Mouse (Mus musculus) hindbrain, embryonic 10.5 days (tissue): ENCODE data around the gene Cacna1g. TPM values are rescaled to one million over a fixed set of nuclear protein-coding genes. Genes with fewer than 3 reads are reported as not detected.

Source experiments
- DNase-seq: peaks from one replicate; pipeline ENCODE4 v3.0.0-alpha.2; 2017; ENCODE audit warnings: low spot score
- H3K27ac ChIP-seq: fragments of 300-500 bp; sonication (generic); 2 replicates; pipeline ENCODE4 v1.5.1; 2016; ENCODE audit warnings: mild to moderate bottlenecking, moderate library complexity
- H3K27me3 ChIP-seq: fragments of 300-500 bp; sonication (generic); 2 replicates; pipeline ENCODE4 v1.6.1; 2016; ENCODE audit warnings: mild to moderate bottlenecking; ENCODE audit not compliant: poor library complexity, insufficient read depth, severe bottlenecking
- H3K36me3 ChIP-seq: fragments of 300-500 bp; sonication (generic); 2 replicates; pipeline ENCODE4 v1.6.1; 2016; ENCODE audit warnings: mild to moderate bottlenecking, moderate library complexity
- H3K4me1 ChIP-seq: fragments of 300-500 bp; sonication (generic); replicated peaks from 2 replicates; pipeline ENCODE4 v1.6.1; 2016; ENCODE audit warnings: mild to moderate bottlenecking
- H3K4me3 ChIP-seq: fragments of 300-500 bp; sonication (generic); 2 replicates; pipeline ENCODE4 v1.5.1; 2016; ENCODE audit warnings: mild to moderate bottlenecking, moderate library complexity
- H3K9me3 ChIP-seq: fragments of 300-500 bp; sonication (generic); 2 replicates; pipeline ENCODE4 v1.6.1; 2016; ENCODE audit warnings: mild to moderate bottlenecking, moderate library complexity
- WGBS: fragments of 180-500 bp; shearing (Covaris S2); methylation state at CpG from one replicate; pipeline ENCODE4 v1.1.7; 2016; 5-methylcytosine and 5-hydroxymethylcytosine counted together
- polyA plus RNA-seq: library from polyadenylated mRNA; unstranded; fragments of >200 nt; fragmentation: Nextera tagmentation; extraction: Ambion mirVana; gene quantifications from 2 replicates; pipeline ENCODE4 v1.2.1, GENCODE M21; 2016

Gene Cacna1g
- polyA plus RNA-seq, 1 experiment from 2014 or later: 7.7 TPM

- Histone ChIP-seq H3K27ac (peak overlapping the region; percentile 81), H3K9me3 (no peaks in the 10 kb centered on the region), H3K36me3 (no peaks in the 10 kb centered on the region), H3K4me1 (peaks cover 31% of the 10 kb centered on the region), H3K27me3 (peaks cover 77% of the 10 kb centered on the region), H3K4me3 (peak overlapping the region; percentile 59)
- WGBS: 3% methylated on average over 55 of the region's 55 CpGs
- peak; percentile 67 for DNase-seq
Measured at GRCm38 (mm10) chr11:94491035-94491748, 17.2 kb upstream of the Cacna1g start.

GRCm38 (mm10) chr11:94489745-94490144, 15.7 kb upstream of the Cacna1g start:
- DNase-seq: no peak
- peaks cover 30% of the 10 kb centered on the region for H3K4me1 ChIP-seq
- no peak overlapping the region for H3K4me3 ChIP-seq
- 0 out of 2 replicates have a peak overlapping the region, but pooled peaks have one; percentile 5 for H3K27ac ChIP-seq
- H3K27me3 ChIP-seq: peaks cover 86% of the 10 kb centered on the region
- H3K9me3 ChIP-seq: no peaks in the 10 kb centered on the region
- 37% methylated on average over 4 of the region's 4 CpGs for WGBS
- no peaks in the 10 kb centered on the region for H3K36me3 ChIP-seq

GRCm38 (mm10) chr11:94488767-94489533, 15.0 kb upstream of the Cacna1g start:
- DNase-seq: no peak
- Histone ChIP-seq H3K9me3 (no peaks in the 10 kb centered on the region), H3K27me3 (peaks cover 91% of the 10 kb centered on the region), H3K4me3 (no peak overlapping the region), H3K4me1 (peaks cover 33% of the 10 kb centered on the region), H3K27ac (no peak overlapping the region), H3K36me3 (no peaks in the 10 kb centered on the region)
- 88% methylated on average over 11 of the region's 11 CpGs for WGBS

GRCm38 (mm10) chr11:94486001-94486400, 12.0 kb upstream of the Cacna1g start, which contains the start of gene Spata20:
TSS of gene Spata20 (minus strand) at chr11:94486179.
- Histone ChIP-seq H3K27ac (no peak within 1 kb of the TSS), H3K4me1 (peaks cover 36% of the 10 kb centered on the region), H3K4me3 (0 out of 2 replicates have a peak within 1 kb of the TSS, but pooled peaks have one; percentile 24), H3K36me3 (no peaks in the 10 kb centered on the region), H3K27me3 (peaks cover 81% of the 10 kb centered on the region), H3K9me3 (no peaks in the 10 kb centered on the region)
- peak; percentile 86 for DNase-seq
- WGBS: 5% methylated on average over 24 of the region's 24 CpGs

- Histone ChIP-seq H3K27me3 (peaks cover 81% of the 10 kb centered on the region), H3K36me3 (no peaks in the 10 kb centered on the region), H3K9me3 (no peaks in the 10 kb centered on the region), H3K4me3 (no peak overlapping the region), H3K27ac (no peak overlapping the region), H3K4me1 (peaks cover 32% of the 10 kb centered on the region)
- DNase-seq: no peak
- 79% methylated on average over 5 of the region's 5 CpGs for WGBS
Measured at GRCm38 (mm10) chr11:94485223-94485622, 11.2 kb upstream of the Cacna1g start.

- 88% methylated on average over 9 of the region's 9 CpGs for WGBS
- peaks cover 30% of the 10 kb centered on the region for H3K4me1 ChIP-seq
- H3K36me3 ChIP-seq: no peaks in the 10 kb centered on the region
- DNase-seq: no peak
- peaks cover 80% of the 10 kb centered on the region for H3K27me3 ChIP-seq
- H3K27ac ChIP-seq: no peak overlapping the region
- no peaks in the 10 kb centered on the region for H3K9me3 ChIP-seq
- H3K4me3 ChIP-seq: no peak overlapping the region
Measured at GRCm38 (mm10) chr11:94484636-94485035, 10.6 kb upstream of the Cacna1g start.

GRCm38 (mm10) chr11:94483921-94484320, 9.9 kb upstream of the Cacna1g start:
- Histone ChIP-seq H3K4me1 (peaks cover 24% of the 10 kb centered on the region), H3K27ac (no peak overlapping the region), H3K9me3 (no peaks in the 10 kb centered on the region), H3K36me3 (no peaks in the 10 kb centered on the region), H3K4me3 (no peak overlapping the region), H3K27me3 (peaks cover 80% of the 10 kb centered on the region)
- WGBS: 79% methylated on average over 14 of the region's 14 CpGs
- DNase-seq: no peak

- no peak for DNase-seq
- H3K27me3 ChIP-seq: peaks cover 81% of the 10 kb centered on the region
- H3K4me3 ChIP-seq: no peak overlapping the region
- H3K4me1 ChIP-seq: peaks cover 24% of the 10 kb centered on the region
- no peaks in the 10 kb centered on the region for H3K36me3 ChIP-seq
- no peak overlapping the region for H3K27ac ChIP-seq
- WGBS: 77% methylated on average over 11 of the region's 11 CpGs
- H3K9me3 ChIP-seq: no peaks in the 10 kb centered on the region
Measured at GRCm38 (mm10) chr11:94483436-94483835, 9.4 kb upstream of the Cacna1g start.

GRCm38 (mm10) chr11:94482738-94483137, 8.7 kb upstream of the Cacna1g start:
- Histone ChIP-seq H3K27ac (no peak overlapping the region), H3K36me3 (no peaks in the 10 kb centered on the region), H3K4me3 (no peak overlapping the region), H3K4me1 (peaks cover 24% of the 10 kb centered on the region), H3K27me3 (peaks cover 83% of the 10 kb centered on the region), H3K9me3 (no peaks in the 10 kb centered on the region)
- DNase-seq: no peak
- WGBS: 91% methylated on average over 11 of the region's 11 CpGs

GRCm38 (mm10) chr11:94481963-94482362, 8.0 kb upstream of the Cacna1g start:
- WGBS: 86% methylated on average over 7 of the region's 7 CpGs
- H3K36me3 ChIP-seq: no peaks in the 10 kb centered on the region
- no peak for DNase-seq
- no peak overlapping the region for H3K4me3 ChIP-seq
- H3K9me3 ChIP-seq: no peaks in the 10 kb centered on the region
- peaks cover 24% of the 10 kb centered on the region for H3K4me1 ChIP-seq
- H3K27ac ChIP-seq: no peak overlapping the region
- peaks cover 83% of the 10 kb centered on the region for H3K27me3 ChIP-seq

- Histone ChIP-seq H3K27ac (no peak overlapping the region), H3K4me1 (peaks cover 29% of the 10 kb centered on the region), H3K4me3 (no peak overlapping the region), H3K27me3 (peaks cover 83% of the 10 kb centered on the region), H3K9me3 (no peaks in the 10 kb centered on the region), H3K36me3 (no peaks in the 10 kb centered on the region)
- no peak for DNase-seq
- WGBS: 90% methylated on average over 9 of the region's 9 CpGs
Measured at GRCm38 (mm10) chr11:94480382-94480781, 6.4 kb upstream of the Cacna1g start.

- Histone ChIP-seq H3K27me3 (peaks cover 97% of the 10 kb centered on the region), H3K27ac (peak overlapping the region; percentile 42; the same call in 1 of the 2 replicates), H3K4me3 (no peak overlapping the region), H3K4me1 (peaks cover 46% of the 10 kb centered on the region), H3K9me3 (no peaks in the 10 kb centered on the region), H3K36me3 (no peaks in the 10 kb centered on the region)
- 70% methylated on average over 6 of the region's 6 CpGs for WGBS
- no peak for DNase-seq
Measured at GRCm38 (mm10) chr11:94477651-94478050, 3.7 kb upstream of the Cacna1g start.

- no peaks in the 10 kb centered on the region for H3K9me3 ChIP-seq
- no peak overlapping the region for H3K27ac ChIP-seq
- WGBS: 14% methylated on average over 11 of the region's 11 CpGs
- no peaks in the 10 kb centered on the region for H3K36me3 ChIP-seq
- DNase-seq: no peak
- peaks cover 61% of the 10 kb centered on the region for H3K4me1 ChIP-seq
- peaks cover 98% of the 10 kb centered on the region for H3K27me3 ChIP-seq
- no peak overlapping the region for H3K4me3 ChIP-seq
Measured at GRCm38 (mm10) chr11:94475722-94476121, 1.7 kb upstream of the Cacna1g start.
